Mouse (Mus musculus) myocyte (in vitro differentiated cells): ENCODE results near the gene St3gal5. TPM values are rescaled to one million over a fixed set of nuclear protein-coding genes. Genes with fewer than 3 reads are reported as not detected.

Experiments
- H3K27me3 ChIP-seq: one replicate; pipeline ENCODE4 v1.6.1; 2011; ENCODE audit not compliant: control insufficient read depth, insufficient read depth, insufficient read length
- H3K36me3 ChIP-seq: one replicate; pipeline ENCODE4 v1.6.1; 2011; ENCODE audit not compliant: control insufficient read depth, insufficient read depth
- H3K4me2 ChIP-seq: one replicate; pipeline ENCODE4 v1.6.1; 2011; ENCODE audit warnings: low read depth, control low read depth
- H3K4me3 ChIP-seq: one replicate; pipeline ENCODE4 v1.5.1; 2011; ENCODE audit warnings: mild to moderate bottlenecking, control low read depth, moderate library complexity
- H3K79me2 ChIP-seq: one replicate; pipeline ENCODE4 v1.6.1; 2011; ENCODE audit not compliant: control insufficient read depth, insufficient read depth
- H3ac ChIP-seq: one replicate; pipeline ENCODE4 v1.6.1; 2011; ENCODE audit not compliant: control insufficient read depth, insufficient read length
- CEBPB ChIP-seq: IDR thresholded peaks from 2 replicates; pipeline ENCODE4 v1.6.1; 2011; ENCODE audit warnings: mild to moderate bottlenecking, moderate library complexity; ENCODE audit not compliant: poor library complexity, insufficient read depth, severe bottlenecking
- E2F4 ChIP-seq: IDR thresholded peaks from one replicate; pipeline ENCODE4 v1.6.1; 2011; ENCODE audit warnings: mild to moderate bottlenecking, control low read depth, moderate library complexity; ENCODE audit not compliant: insufficient read depth
- MAX ChIP-seq: IDR thresholded peaks from one replicate; pipeline ENCODE4 v1.6.1; 2011; ENCODE audit warnings: low read depth, mild to moderate bottlenecking, control low read depth
- MYOD1 ChIP-seq, 3 experiments: IDR thresholded peaks; one replicate each; pipeline ENCODE4 v1.6.1; 2011; ENCODE audit warnings: control low read depth in 2 of 3, low read depth in 2 of 3, mild to moderate bottlenecking in 2 of 3, moderate library complexity in 1 of 3; ENCODE audit not compliant: insufficient read length in 2 of 3, control insufficient read depth in 1 of 3
- MYOG ChIP-seq, 3 experiments: IDR thresholded peaks; one replicate each; pipeline ENCODE4 v1.6.1; 2011; ENCODE audit warnings: control low read depth in 2 of 3, low read depth in 2 of 3, mild to moderate bottlenecking in 2 of 3; ENCODE audit not compliant: insufficient read length in 2 of 3, control insufficient read depth in 1 of 3, insufficient read depth in 1 of 3
- POLR2A ChIP-seq: IDR thresholded peaks from one replicate; pipeline ENCODE4 v1.6.1; 2011; ENCODE audit warnings: low read depth, mild to moderate bottlenecking, control low read depth, moderate library complexity; ENCODE audit not compliant: insufficient read length
- POLR2AphosphoS2 ChIP-seq: IDR thresholded peaks from one replicate; pipeline ENCODE4 v1.6.1; 2011; ENCODE audit warnings: low read depth, control low read depth; ENCODE audit not compliant: insufficient read length
- REST ChIP-seq: IDR thresholded peaks from one replicate; pipeline ENCODE4 v1.6.1; 2011; ENCODE audit warnings: mild to moderate bottlenecking, control low read depth, moderate library complexity; ENCODE audit not compliant: insufficient read depth, insufficient read length
- SRF ChIP-seq: IDR thresholded peaks from one replicate; pipeline ENCODE4 v1.6.1; 2011; ENCODE audit warnings: low read depth; ENCODE audit not compliant: control insufficient read depth, insufficient read length
- TCF12 ChIP-seq: IDR thresholded peaks from one replicate; pipeline ENCODE4 v1.6.1; 2011; ENCODE audit warnings: mild to moderate bottlenecking, control low read depth; ENCODE audit not compliant: poor library complexity, insufficient read depth, severe bottlenecking
- TCF3 ChIP-seq: IDR thresholded peaks from one replicate; pipeline ENCODE4 v1.6.1; 2011; ENCODE audit warnings: low read depth, control low read depth; ENCODE audit not compliant: insufficient read length
- USF1 ChIP-seq: IDR thresholded peaks from one replicate; pipeline ENCODE4 v1.6.1; 2011; ENCODE audit warnings: low read depth, mild to moderate bottlenecking, control low read depth, moderate library complexity
- polyA plus RNA-seq: library from polyadenylated mRNA; unstranded; fragments of >200 nt; fragmentation: generic; extraction: Trizol; gene quantifications from one replicate; pipeline ENCODE4 v1.2.1, GENCODE M21; 2012; ENCODE audit warnings: missing spikeins

The St3gal5 gene
- polyA plus RNA-seq, 1 experiment, result 94.5 TPM

- H3K4me2 ChIP-seq, result peak overlapping the region; percentile 80
- no peaks in the 10 kb centered on the region for H3K27me3 ChIP-seq
- TF ChIP-seq CEBPB, result no peak
- TF ChIP-seq E2F4, result no peak
- no peak for TF ChIP-seq MYOG (IDR thresholded peaks at IDR 0.05; ENCODE audit: control insufficient read depth in 1 of 3, insufficient read depth in 1 of 3, insufficient read length in 2 of 3, low read depth in 2 of 3)
- TF ChIP-seq POLR2A, result no peak
- H3K79me2 ChIP-seq, result no peaks in the 10 kb centered on the region
- H3K36me3 ChIP-seq, result no peaks in the 10 kb centered on the region
- no peak overlapping the region for H3K4me3 ChIP-seq
- no peak overlapping the region for H3ac ChIP-seq
These were observed 91.9 kb downstream of the St3gal5 start for GRCm38 (mm10) chr6:72189061-72189863.

- Histone ChIP-seq H3K4me3 (no peak overlapping the region), H3ac (no peak overlapping the region), H3K4me2 (no peak overlapping the region), H3K27me3 (no peaks in the 10 kb centered on the region), H3K36me3 (no peaks in the 10 kb centered on the region), H3K79me2 (no peaks in the 10 kb centered on the region)
- no peak for TF ChIP-seq MAX
- TF ChIP-seq MYOD1 (IDR thresholded peaks at IDR 0.05; ENCODE audit: control insufficient read depth in 1 of 3, insufficient read length in 2 of 3, low read depth in 2 of 3), result no peak
- no peak for TF ChIP-seq USF1
- TF ChIP-seq POLR2AphosphoS2, result no peak
- no peak for TF ChIP-seq TCF12
- no peak for TF ChIP-seq SRF
- TF ChIP-seq POLR2A, result no peak
- TF ChIP-seq CEBPB, result no peak
- no peak for TF ChIP-seq REST
- no peak for TF ChIP-seq TCF3
- no peak for TF ChIP-seq MYOG (IDR thresholded peaks at IDR 0.05; ENCODE audit: control insufficient read depth in 1 of 3, insufficient read depth in 1 of 3, insufficient read length in 2 of 3, low read depth in 2 of 3)
- no peak for TF ChIP-seq E2F4
These were observed 92.7 kb downstream of the St3gal5 start for GRCm38 (mm10) chr6:72190120-72190519.

GRCm38 (mm10) chr6:72190577-72190976 is 93.2 kb downstream of the St3gal5 start:
- H3K79me2 ChIP-seq, result no peaks in the 10 kb centered on the region
- no peak overlapping the region for H3K4me2 ChIP-seq
- H3K4me3 ChIP-seq, result no peak overlapping the region
- no peaks in the 10 kb centered on the region for H3K36me3 ChIP-seq
- TF ChIP-seq USF1 (no peak), E2F4 (no peak), CEBPB (no peak), MYOG (IDR thresholded peaks at IDR 0.05; ENCODE audit: control insufficient read depth in 1 of 3, insufficient read depth in 1 of 3, insufficient read length in 2 of 3, low read depth in 2 of 3) (no peak), REST (no peak), SRF (no peak), MAX (no peak), POLR2AphosphoS2 (no peak), POLR2A (no peak), MYOD1 (IDR thresholded peaks at IDR 0.05; ENCODE audit: control insufficient read depth in 1 of 3, insufficient read length in 2 of 3, low read depth in 2 of 3) (no peak), TCF3 (no peak), TCF12 (no peak)
- H3K27me3 ChIP-seq, result no peaks in the 10 kb centered on the region
- no peak overlapping the region for H3ac ChIP-seq

- TF ChIP-seq SRF (no peak), POLR2A (no peak), MYOD1 (IDR thresholded peaks at IDR 0.05; ENCODE audit: control insufficient read depth in 1 of 3, insufficient read length in 2 of 3, low read depth in 2 of 3) (no peak), USF1 (no peak), E2F4 (no peak), MAX (no peak), TCF3 (no peak), MYOG (IDR thresholded peaks at IDR 0.05; ENCODE audit: control insufficient read depth in 1 of 3, insufficient read depth in 1 of 3, insufficient read length in 2 of 3, low read depth in 2 of 3) (no peak), REST (no peak), POLR2AphosphoS2 (no peak), CEBPB (no peak), TCF12 (no peak)
- no peak overlapping the region for H3K4me3 ChIP-seq
- no peak overlapping the region for H3ac ChIP-seq
- H3K4me2 ChIP-seq, result no peak overlapping the region
- H3K27me3 ChIP-seq, result no peaks in the 10 kb centered on the region
- no peaks in the 10 kb centered on the region for H3K79me2 ChIP-seq
- no peaks in the 10 kb centered on the region for H3K36me3 ChIP-seq
These were observed 99.3 kb downstream of the St3gal5 start for GRCm38 (mm10) chr6:72196660-72197059.

- H3ac ChIP-seq, result no peak overlapping the region
- no peak overlapping the region for H3K4me2 ChIP-seq
These were observed 100.1 kb downstream of the St3gal5 start for GRCm38 (mm10) chr6:72197515-72197914.

More at GRCm38 (mm10) chr6:72197515-72197914, 100.1 kb downstream of the St3gal5 start:
- no peaks in the 10 kb centered on the region for H3K79me2 ChIP-seq
- no peak overlapping the region for H3K4me3 ChIP-seq
- no peaks in the 10 kb centered on the region for H3K27me3 ChIP-seq
- no peak for TF ChIP-seq USF1
- TF ChIP-seq POLR2A, result no peak
- TF ChIP-seq E2F4, result no peak
- TF ChIP-seq TCF12, result no peak
- no peak for TF ChIP-seq MYOG (IDR thresholded peaks at IDR 0.05; ENCODE audit: control insufficient read depth in 1 of 3, insufficient read depth in 1 of 3, insufficient read length in 2 of 3, low read depth in 2 of 3)
- TF ChIP-seq CEBPB, result no peak
- no peak for TF ChIP-seq POLR2AphosphoS2
- no peaks in the 10 kb centered on the region for H3K36me3 ChIP-seq
